Mouse (Mus musculus) kidney, postnatal 25 days (tissue): ENCODE measurements around the gene Tgm4.

ENCODE experiments used
- DNase-seq, 2 experiments: peaks; one replicate each; pipeline ENCODE4 v3.0.0; 2021; ENCODE audit warnings: mixed read lengths in 2 of 2

The Tgm4 gene

GRCm38 (mm10) chr9:123107186-123107585 is 72.7 kb downstream of the Tgm4 start:
- no peak for DNase-seq

GRCm38 (mm10) chr9:123109188-123109587 is 74.7 kb downstream of the Tgm4 start:
- DNase-seq: no peak

- no peak for DNase-seq
Observed at GRCm38 (mm10) chr9:123111751-123112221, 77.3 kb downstream of the Tgm4 start.

GRCm38 (mm10) chr9:123112805-123113521 is 78.4 kb downstream of the Tgm4 start, which contains the start of the genes Zdhhc3 and Exosc7:
Gene Zdhhc3, minus strand, starts transcription at chr9:123113205.
Gene Exosc7, plus strand, starts transcription at chr9:123113215.
- DNase-seq: peak; percentile 83 to 93

GRCm38 (mm10) chr9:123113931-123114330 is 79.4 kb downstream of the Tgm4 start:
- DNase-seq: no peak

DNA sequence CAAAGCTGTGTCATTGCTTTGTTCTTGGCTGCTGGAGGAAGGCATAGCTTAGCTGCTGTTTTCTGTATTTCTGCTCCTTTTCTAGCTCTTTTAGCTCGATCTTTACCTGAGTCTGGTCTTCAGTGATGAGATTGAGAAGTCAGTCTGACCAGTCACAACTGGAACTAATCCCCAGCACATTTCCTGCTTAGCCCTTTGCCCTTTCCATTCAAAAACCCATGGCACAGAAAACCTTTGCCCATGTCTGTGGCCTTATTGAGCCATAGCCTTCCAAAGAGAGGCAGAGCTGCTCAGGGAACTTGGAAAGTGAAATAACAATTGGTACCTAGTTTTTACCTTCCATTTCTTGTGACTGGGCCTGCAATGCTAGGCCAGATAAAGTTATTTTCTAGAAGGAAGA is 81.0 kb downstream of the Tgm4 start:
- DNase-seq: no peak
